ENCODE assay signal across 13 mouse cellular contexts in genomic region chr6:30381116-30381515, GRCm38 (mm10). TPM values are rescaled to one million over a fixed set of nuclear protein-coding genes. Genes with fewer than 3 reads are reported as not detected.
DNase-seq lines count a peak whose midpoint lies in the region; ATAC-seq and TF ChIP-seq lines count a peak whose summit lies in the region.
"Had no signal": no experiment of that assay in that cellular context is flagged by ENCODE, and none has a peak within 500 bp of the region (broad histone marks: within the 10 kb centered on the region; RNA-seq: fewer than 3 reads in every experiment).

No protein-coding gene starts in this region.

- CTCF ChIA-PET in Patski (lab: Charles Lee), result interaction anchor here (1.5 kb wide), 1 partner anchor 9 kb away, joined by 5 read pairs; the partner anchor contains the start of gene Zc3hc1

- peak; percentile 46 for DNase-seq in forebrain, postnatal 0 days
- no peak for DNase-seq in forebrain, embryonic 11.5 days (ENCODE audit: low spot score)
- DNase-seq in lung, embryonic 14.5 days, result peak; percentile 67
- DNase-seq in lung, postnatal 4 days, result no peak
- DNase-seq in Patski (ENCODE audit: low read depth, low spot score), result no peak
- DNase-seq in mesoderm, embryonic 11.5 days (ENCODE audit: low read depth, low spot score), result peak; percentile 46
- no peak for DNase-seq in frontal cortex, postnatal 14 days (ENCODE audit: low spot score in 2 of 2)
- no peak for DNase-seq in urinary bladder, postnatal 14 days (ENCODE audit: low spot score)
- DNase-seq: heart, adult 18-20 months had no signal

- no peak overlapping the region for H3K9ac ChIP-seq in forebrain, postnatal 0 days
- no peak overlapping the region for H3K9ac ChIP-seq in forebrain, embryonic 11.5 days (ENCODE audit: low read length)
- H3K9ac ChIP-seq in lung, embryonic 14.5 days, result no peak overlapping the region
- H3K9ac ChIP-seq: embryonic facial prominence, embryonic 15.5 days; kidney, embryonic 15.5 days; stomach, embryonic 15.5 days had no signal

- no peak overlapping the region for H3K27ac ChIP-seq in forebrain, postnatal 0 days (ENCODE audit: low read depth, low read length)
- no peak overlapping the region for H3K27ac ChIP-seq in forebrain, embryonic 11.5 days (ENCODE audit: low read depth, low read length)
- H3K27ac ChIP-seq in lung, embryonic 14.5 days (ENCODE audit: low read depth), result no peak overlapping the region
- H3K27ac ChIP-seq: embryonic facial prominence, embryonic 15.5 days; kidney, embryonic 15.5 days; stomach, embryonic 15.5 days had no signal

- peak; percentile 49 for TF ChIP-seq CTCF in forebrain, postnatal 0 days (IDR thresholded peaks at IDR 0.05; ENCODE audit: low read depth)
- peak; percentile 37; the same call in 1 of the 2 replicates for TF ChIP-seq CTCF in lung, embryonic 14.5 days (IDR thresholded peaks at IDR 0.05; ENCODE audit: low read depth)
- TF ChIP-seq CTCF in Patski (IDR thresholded peaks at IDR 0.05), result peak; percentile 43

- in situ Hi-C loops in Patski (cut with MboI; ENCODE audit: low pct_unique_long_range_greater_than_20kb), result no loop called here

- H3K9me3 ChIP-seq in forebrain, postnatal 0 days (ENCODE audit: low read length), result no peaks in the 10 kb centered on the region
- H3K9me3 ChIP-seq in forebrain, embryonic 11.5 days (ENCODE audit: control insufficient read depth, low read length), result no peaks in the 10 kb centered on the region
- H3K9me3 ChIP-seq in lung, embryonic 14.5 days (ENCODE audit: low read depth, low read length), result no peaks in the 10 kb centered on the region
- H3K9me3 ChIP-seq: embryonic facial prominence, embryonic 15.5 days; kidney, embryonic 15.5 days; megakaryocyte, embryonic 14.5 days; stomach, embryonic 15.5 days had no signal

- 71% methylated on average over 3 of the region's 3 CpGs for WGBS in forebrain, postnatal 0 days
- 66% methylated on average over 3 of the region's 3 CpGs for WGBS in forebrain, embryonic 11.5 days
- WGBS in lung, embryonic 14.5 days, result 62% methylated on average over 3 of the region's 3 CpGs

- ATAC-seq in forebrain, postnatal 0 days, result no peak
- ATAC-seq in forebrain, embryonic 11.5 days (replicated peaks; ENCODE audit: low FRiP score), result no peak
- no peak for ATAC-seq in lung, embryonic 14.5 days (ENCODE audit: insufficient read depth)
- ATAC-seq in Patski, result no peak

- peaks cover 74% of the 10 kb centered on the region for H3K36me3 ChIP-seq in forebrain, postnatal 0 days (ENCODE audit: insufficient read depth)
- no peaks in the 10 kb centered on the region; the same call in 1 of the 2 replicates for H3K36me3 ChIP-seq in forebrain, embryonic 11.5 days (ENCODE audit: control insufficient read depth, insufficient read depth, low read length)
- H3K36me3 ChIP-seq in lung, embryonic 14.5 days (ENCODE audit: insufficient read depth), result peaks cover 82% of the 10 kb centered on the region

- H3K4me3 ChIP-seq in forebrain, postnatal 0 days (ENCODE audit: low read depth, low read length), result no peak overlapping the region
- no peak overlapping the region for H3K4me3 ChIP-seq in forebrain, embryonic 11.5 days (ENCODE audit: low read depth, low read length)
- no peak overlapping the region for H3K4me3 ChIP-seq in lung, embryonic 14.5 days (ENCODE audit: low read depth, low read length)
- H3K4me3 ChIP-seq: embryonic facial prominence, embryonic 15.5 days; kidney, embryonic 15.5 days; megakaryocyte, embryonic 14.5 days; stomach, embryonic 15.5 days had no signal

- H3K4me2 ChIP-seq in forebrain, postnatal 0 days (ENCODE audit: low read depth), result no peak overlapping the region
- H3K4me2 ChIP-seq in forebrain, embryonic 11.5 days (ENCODE audit: low read depth, low read length, severe bottlenecking), result no peak overlapping the region
- no peak overlapping the region for H3K4me2 ChIP-seq in lung, embryonic 14.5 days
- H3K4me2 ChIP-seq: embryonic facial prominence, embryonic 15.5 days; kidney, embryonic 15.5 days; stomach, embryonic 15.5 days had no signal

- no peaks in the 10 kb centered on the region for H3K27me3 ChIP-seq in forebrain, postnatal 0 days (ENCODE audit: insufficient read depth, low read length)
- H3K27me3 ChIP-seq in forebrain, embryonic 11.5 days (ENCODE audit: control insufficient read depth, insufficient read depth, low read length), result no peaks in the 10 kb centered on the region
- no peaks in the 10 kb centered on the region for H3K27me3 ChIP-seq in lung, embryonic 14.5 days (ENCODE audit: insufficient read depth, low read length)
- H3K27me3 ChIP-seq in Patski, result no peaks in the 10 kb centered on the region
- H3K27me3 ChIP-seq: embryonic facial prominence, embryonic 15.5 days; kidney, embryonic 15.5 days; megakaryocyte, embryonic 14.5 days; stomach, embryonic 15.5 days had no signal

- H3K4me1 ChIP-seq in forebrain, postnatal 0 days (ENCODE audit: insufficient read depth), result no peaks in the 10 kb centered on the region
- H3K4me1 ChIP-seq in forebrain, embryonic 11.5 days (replicated peaks; ENCODE audit: control insufficient read depth, insufficient read depth, low read length), result no peaks in the 10 kb centered on the region
- H3K4me1 ChIP-seq in lung, embryonic 14.5 days (ENCODE audit: insufficient read depth), result no peaks in the 10 kb centered on the region
- H3K4me1 ChIP-seq: embryonic facial prominence, embryonic 15.5 days; kidney, embryonic 15.5 days; stomach, embryonic 15.5 days had no signal

- POLR2A ChIA-PET in Patski (lab: Charles Lee), result interaction anchor here (0.7 kb wide), 1 partner anchor 501 kb away, joined by 3 read pairs; no protein-coding TSS in a partner anchor

RNA-seq across cellular contexts. Expression of gene Zc3hc1, which starts 9.7 kb away (rescaled TPM):
- total RNA-seq in forebrain, postnatal 0 days (2014; rRNA removed), result 56.7 and 57.2 TPM in 2 replicates
- polyA plus RNA-seq in forebrain, postnatal 0 days (2015; fragmentation: Nextera tagmentation; extraction: Ambion mirVana), result 69.4 and 71.9 TPM in 2 replicates
- 71.2 and 74.0 TPM in 2 replicates for polyA plus RNA-seq in forebrain, embryonic 11.5 days (2014; fragmentation: Nextera tagmentation; extraction: Ambion mirVana)
- 66.8 and 66.9 TPM in 2 replicates for polyA plus RNA-seq in lung, embryonic 14.5 days (2014; fragmentation: Nextera tagmentation; extraction: Ambion mirVana)
- 41.7 TPM for polyA plus RNA-seq in Patski (2021)

RNA-seq across cellular contexts. Expression of gene Klhdc10, which starts 20.6 kb away (rescaled TPM):
- total RNA-seq in forebrain, postnatal 0 days (2014; rRNA removed), result 111 and 160 TPM in 2 replicates
- 17.7 and 24.3 TPM in 2 replicates for polyA plus RNA-seq in forebrain, postnatal 0 days (2015; fragmentation: Nextera tagmentation; extraction: Ambion mirVana)
- polyA plus RNA-seq in forebrain, embryonic 11.5 days (2014; fragmentation: Nextera tagmentation; extraction: Ambion mirVana), result 33.0 and 37.4 TPM in 2 replicates
- 32.6 and 33.9 TPM in 2 replicates for polyA plus RNA-seq in lung, embryonic 14.5 days (2014; fragmentation: Nextera tagmentation; extraction: Ambion mirVana)
- polyA plus RNA-seq in Patski (2021), result 78.8 TPM

Comparison
In these comparisons a context has a peak if more than half of its experiments do, and no peak if none do; other contexts are left out.
1. DNase-seq: peak in forebrain, postnatal 0 days (single experiment), lung, embryonic 14.5 days (single experiment) and mesoderm, embryonic 11.5 days (single experiment); none in forebrain, embryonic 11.5 days (single experiment), lung, postnatal 4 days (0 of 2), Patski (single experiment), frontal cortex, postnatal 14 days (0 of 2) and urinary bladder, postnatal 14 days (single experiment).
2. Peak in every context shown above with its lines, with median percentiles within 50 percentile points of each other: CTCF ChIP-seq.